Mouse (Mus musculus) adrenal gland, postnatal 10 days (tissue): ENCODE measurements around the gene Atxn7l1. TPM values are rescaled to one million over a fixed set of nuclear protein-coding genes. Genes with fewer than 3 reads are reported as not detected.

Experiments used
- DNase-seq: peaks from one replicate; pipeline ENCODE4 v3.0.0; 2021; ENCODE audit warnings: mixed read lengths
- total RNA-seq, 2 experiments: library from RNA; stranded (reverse); gene quantifications; 2 replicates each; pipeline ENCODE4 v1.2.3; 2021

The Atxn7l1 gene
- total RNA-seq, 2 experiments from 2014 or later, result 20.1 to 32.3 TPM

- DNase-seq, result no peak
Observed at GRCm38 (mm10) chr12:33325424-33325823, 177.9 kb downstream of the Atxn7l1 start.

GRCm38 (mm10) chr12:33332046-33332445 lies 184.6 kb downstream of the Atxn7l1 start:
- no peak for DNase-seq

GRCm38 (mm10) chr12:33332796-33333195 lies 185.3 kb downstream of the Atxn7l1 start:
- DNase-seq, result peak; percentile 30

GRCm38 (mm10) chr12:33333914-33334313 lies 186.4 kb downstream of the Atxn7l1 start:
- DNase-seq, result peak; percentile 91

GRCm38 (mm10) chr12:33334511-33334910 lies 187.0 kb downstream of the Atxn7l1 start:
- peak; percentile 35 for DNase-seq

GRCm38 (mm10) chr12:33334951-33335350 lies 187.5 kb downstream of the Atxn7l1 start:
- no peak for DNase-seq

- DNase-seq, result no peak
Observed at GRCm38 (mm10) chr12:33335410-33335809, 187.9 kb downstream of the Atxn7l1 start.

GRCm38 (mm10) chr12:33336561-33337125 lies 189.2 kb downstream of the Atxn7l1 start:
- DNase-seq, result no peak

- DNase-seq, result no peak
Observed at GRCm38 (mm10) chr12:33337289-33337688, 189.8 kb downstream of the Atxn7l1 start.

GRCm38 (mm10) chr12:33338170-33338569 lies 190.7 kb downstream of the Atxn7l1 start:
- DNase-seq, result peak; percentile 49

- no peak for DNase-seq
Observed at GRCm38 (mm10) chr12:33339822-33340221, 192.3 kb downstream of the Atxn7l1 start.

GRCm38 (mm10) chr12:33340698-33341097 lies 193.2 kb downstream of the Atxn7l1 start:
- DNase-seq, result no peak

- peak; percentile 27 for DNase-seq
Observed at GRCm38 (mm10) chr12:33341351-33341892, 193.9 kb downstream of the Atxn7l1 start.

GRCm38 (mm10) chr12:33344970-33345772 lies 197.7 kb downstream of the Atxn7l1 start:
- DNase-seq, result no peak

GRCm38 (mm10) chr12:33345773-33346435 lies 198.4 kb downstream of the Atxn7l1 start:
- no peak for DNase-seq

GRCm38 (mm10) chr12:33352671-33353070 lies 205.2 kb downstream of the Atxn7l1 start:
- no peak for DNase-seq

- DNase-seq, result no peak
Observed at GRCm38 (mm10) chr12:33358345-33358744, 210.9 kb downstream of the Atxn7l1 start.

GRCm38 (mm10) chr12:33359209-33359608 lies 211.7 kb downstream of the Atxn7l1 start:
- DNase-seq, result no peak

- peak; percentile 19 for DNase-seq
Observed at GRCm38 (mm10) chr12:33359878-33360482, 212.5 kb downstream of the Atxn7l1 start.

- DNase-seq, result peak; percentile 84
Observed at GRCm38 (mm10) chr12:33360729-33361128, 213.2 kb downstream of the Atxn7l1 start.

GRCm38 (mm10) chr12:33364511-33364910 lies 217.0 kb downstream of the Atxn7l1 start:
- DNase-seq, result no peak

GRCm38 (mm10) chr12:33365133-33365532 lies 217.6 kb downstream of the Atxn7l1 start:
- DNase-seq, result no peak
